Mouse (Mus musculus) gastrocnemius, adult 18-20 months (tissue): ENCODE results near the gene Jmjd4. TPM values are rescaled to one million over a fixed set of nuclear protein-coding genes. Genes with fewer than 3 reads are reported as not detected.

Experiments used
- DNase-seq: peaks from one replicate; pipeline ENCODE4 v3.0.0; 2021; ENCODE audit warnings: low spot score
- long read RNA-seq, 2 experiments: library from polyadenylated mRNA; stranded (forward); transcript quantifications; one replicate each; pipeline ENCODE4 v2.0.0; 2021
- total RNA-seq, 2 experiments: library from RNA; stranded (reverse); gene quantifications; 2 replicates each; pipeline ENCODE4 v1.2.3; 2021

Gene Jmjd4
- 1 to 10 TPM; 9.0 to 9.8 TPM for total RNA-seq
- long read RNA-seq, experiment 1 = 0 reads
- long read RNA-seq, experiment 2, full-length matches to known transcripts = 3 of 3 reads
- long read RNA-seq, experiment 2, partial matches to known transcripts = 0 of 3 reads
- long read RNA-seq, experiment 2, other reads (novel, unspliced or antisense) = 0 of 3 reads

DNA sequence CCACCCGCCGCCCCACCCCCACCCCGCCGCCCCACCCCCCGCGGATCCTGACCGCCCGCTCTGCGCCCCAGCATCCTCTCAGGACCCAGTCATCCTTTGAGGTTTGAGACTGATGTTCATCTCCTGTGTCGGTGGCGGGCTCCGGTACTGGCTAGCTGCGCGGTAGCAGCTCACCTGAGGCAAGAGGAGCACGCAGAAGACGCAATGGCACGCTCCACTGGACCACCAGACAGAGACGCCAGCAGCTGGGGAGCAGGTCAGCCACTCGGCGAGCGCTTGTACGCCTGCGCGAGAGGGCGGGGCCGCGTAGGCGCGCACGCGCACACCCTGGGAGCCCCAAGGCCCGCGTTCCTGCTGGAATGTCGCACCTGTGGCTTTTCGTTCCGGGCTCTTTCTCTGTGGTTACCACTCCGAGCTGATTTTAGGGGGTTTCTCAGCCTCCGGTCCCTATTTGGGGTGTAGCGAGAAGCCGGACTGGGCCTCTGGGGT is at the start of gene Jmjd4:
Jmjd4 (plus strand) TSS at position 305 of the 489 bp plus-strand sequence.
- DNase-seq = peak; percentile 91

DNA sequence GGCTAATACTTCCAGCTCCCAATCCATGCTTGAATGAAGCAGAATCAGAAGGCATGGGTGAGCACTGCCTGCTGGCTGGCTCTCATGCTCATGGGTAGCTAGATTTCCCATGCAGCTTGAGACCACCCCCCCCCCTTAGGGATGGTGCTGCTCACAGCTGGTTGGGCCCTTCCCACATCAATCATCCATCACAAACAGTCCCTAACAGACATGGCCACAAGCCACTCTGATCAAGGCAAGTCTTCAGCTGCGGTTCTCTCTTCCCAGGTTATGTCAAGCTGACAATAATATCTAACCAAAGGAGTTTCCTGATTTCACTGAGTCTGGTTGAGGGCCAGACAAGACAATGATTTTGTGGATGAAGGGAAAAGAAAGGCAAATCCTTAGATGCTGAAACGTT is 49.0 kb upstream of the Jmjd4 start:
- DNase-seq = no peak

DNA sequence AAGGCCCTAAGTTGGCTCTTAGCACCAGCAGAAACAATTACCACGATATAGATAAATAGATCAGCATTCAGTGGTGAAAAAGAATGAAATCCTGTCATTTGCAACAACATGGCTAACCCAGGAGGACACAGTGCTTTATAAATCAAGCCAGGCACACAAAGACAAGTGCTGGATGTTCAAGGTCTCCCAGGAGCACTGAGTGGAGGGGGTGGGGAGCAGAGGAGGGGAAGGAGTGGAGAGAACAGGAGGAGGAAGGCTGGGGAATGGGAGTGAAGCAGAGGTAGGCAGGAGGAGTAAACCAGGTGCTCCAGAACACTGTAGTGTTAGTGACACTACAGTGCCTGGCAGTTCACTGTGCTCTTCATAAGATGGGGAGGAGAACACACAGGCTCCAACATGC is 44.1 kb upstream of the Jmjd4 start:
- DNase-seq = no peak

DNA sequence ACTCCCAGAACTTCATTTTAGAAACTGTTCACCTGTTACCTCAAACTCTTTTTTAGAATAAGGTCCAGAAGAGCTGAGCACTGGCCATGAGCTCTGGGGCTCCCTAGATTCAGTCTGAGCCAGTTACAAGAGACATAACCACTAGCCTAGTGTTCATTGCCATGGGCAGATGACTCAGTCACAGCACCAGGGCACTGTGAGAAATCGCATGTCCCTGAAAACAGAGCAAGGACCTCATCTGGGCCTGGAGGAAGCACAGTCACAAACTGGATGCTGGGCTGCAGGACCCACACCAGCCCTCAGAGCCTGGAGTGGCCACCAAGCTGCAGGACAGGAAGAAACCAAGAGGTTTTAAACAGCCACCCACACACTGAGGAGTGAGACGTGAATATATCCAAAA is 39.0 kb upstream of the Jmjd4 start:
- no peak for DNase-seq

DNA sequence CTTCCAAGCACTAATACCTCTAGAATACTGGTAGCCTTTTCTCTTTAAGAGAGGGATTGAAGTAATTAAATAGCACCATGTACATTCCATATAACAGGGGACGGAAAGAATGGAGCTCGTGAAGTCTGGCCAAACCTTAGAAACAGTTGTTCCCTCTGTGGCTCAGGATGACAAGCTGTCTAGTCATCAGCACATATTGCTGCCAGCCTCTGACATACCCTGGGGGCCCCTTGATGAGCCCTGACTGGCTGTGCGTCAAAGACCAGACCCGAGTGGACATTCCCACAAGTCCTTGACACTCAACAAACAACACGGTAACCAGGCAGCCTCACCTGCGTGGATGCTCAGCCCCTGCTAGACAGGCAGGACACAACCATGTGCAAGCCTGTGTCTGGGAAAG is 37.8 kb upstream of the Jmjd4 start:
- DNase-seq = no peak

DNA sequence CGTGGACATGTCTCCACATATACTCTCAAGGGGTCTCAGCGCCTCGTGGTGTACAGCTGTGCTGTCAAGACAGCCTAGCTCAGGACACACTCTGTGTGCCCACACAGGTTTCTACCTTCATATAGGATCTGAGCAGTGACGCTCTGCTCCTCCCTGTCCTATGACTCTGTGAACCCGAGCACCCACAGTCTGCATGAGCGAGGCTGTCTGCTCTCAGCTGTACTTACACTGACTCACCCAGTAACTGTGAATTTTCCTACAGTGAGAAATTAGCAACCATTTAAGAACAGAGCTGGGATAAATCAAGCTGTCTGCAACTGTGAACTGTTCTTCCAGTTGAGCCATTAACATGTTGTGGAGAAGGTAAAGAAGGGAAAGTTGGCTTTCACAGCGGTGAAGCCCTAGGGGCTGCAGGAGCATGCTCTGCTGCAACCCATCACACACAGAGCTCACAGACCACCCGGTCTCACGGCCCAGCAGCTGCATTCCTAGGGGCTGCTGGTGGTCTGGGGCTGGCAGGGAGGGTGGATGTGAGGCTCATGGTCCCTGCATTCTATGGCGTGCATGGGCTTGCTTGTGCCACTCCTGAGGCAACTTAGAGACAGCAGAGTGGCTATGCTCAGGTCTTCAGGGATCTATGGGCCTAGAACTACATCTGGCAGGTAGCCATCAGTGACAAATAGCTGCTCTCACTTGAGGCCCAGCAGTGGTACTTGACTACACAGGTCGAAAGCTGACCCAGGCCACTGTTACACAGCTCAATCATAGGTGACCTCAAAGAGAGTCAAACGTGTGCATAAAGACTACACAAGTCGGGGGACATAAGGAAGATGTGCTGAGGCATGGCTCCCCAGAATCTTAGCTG is 36.6 kb upstream of the Jmjd4 start:
- DNase-seq = no peak

DNA sequence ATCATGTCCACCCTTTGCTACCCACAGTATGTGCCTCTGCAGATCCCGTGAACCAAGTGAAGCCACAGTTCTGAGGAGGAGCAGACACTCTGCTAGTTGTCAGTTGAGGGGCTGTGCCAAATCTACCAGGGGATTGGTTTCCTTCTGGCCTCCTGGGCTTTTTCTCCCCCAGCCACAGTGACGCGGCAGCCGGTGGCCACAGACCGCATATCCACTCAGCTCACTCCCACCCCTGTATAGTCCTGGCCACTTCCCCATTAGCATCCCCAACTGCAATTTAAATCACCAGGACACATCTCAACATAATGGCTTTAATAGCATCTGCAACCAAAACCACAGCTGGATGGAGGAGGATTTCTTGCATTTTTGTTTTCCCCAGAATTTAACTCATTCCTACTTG is 31.1 kb upstream of the Jmjd4 start:
- DNase-seq = no peak

DNA sequence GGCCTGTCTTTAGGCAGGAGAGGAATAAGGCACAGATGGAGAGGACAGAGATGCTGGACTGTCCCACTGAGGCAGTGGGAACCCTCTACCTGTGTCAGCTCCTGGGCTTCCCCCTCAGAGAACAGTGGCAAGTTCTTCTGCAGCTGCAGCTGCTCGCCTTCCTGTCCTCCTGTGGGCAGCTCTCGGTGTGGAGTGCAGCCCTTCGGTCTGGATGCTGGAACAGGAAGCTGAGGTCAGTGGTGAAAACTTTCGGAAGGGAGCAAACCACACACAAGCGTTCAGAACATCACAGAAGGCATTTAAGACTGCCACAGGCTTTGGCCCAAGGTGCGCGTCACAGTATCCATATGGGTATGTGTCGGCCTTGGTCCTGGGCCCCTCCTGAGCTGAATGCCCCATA is 28.4 kb upstream of the Jmjd4 start:
- no peak for DNase-seq

DNA sequence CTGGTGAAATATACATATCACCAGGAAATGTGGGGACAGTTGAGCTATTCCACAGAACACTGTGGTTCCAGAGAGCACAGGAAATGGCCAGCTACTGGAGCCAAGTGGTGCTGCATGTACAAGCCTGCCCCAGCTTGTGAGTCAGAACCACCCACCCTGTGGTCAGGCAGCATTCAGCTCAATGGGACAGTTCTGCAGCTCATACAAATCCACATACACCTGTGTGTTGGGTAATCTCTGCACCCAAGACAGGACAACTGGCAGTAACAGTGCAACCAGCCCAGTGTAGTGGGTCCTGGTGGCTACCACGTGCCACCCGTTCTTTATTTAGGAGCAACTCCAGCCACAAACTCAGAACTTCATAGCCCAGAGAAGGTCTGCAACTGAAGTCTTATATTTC is 27.9 kb upstream of the Jmjd4 start:
- DNase-seq = no peak

DNA sequence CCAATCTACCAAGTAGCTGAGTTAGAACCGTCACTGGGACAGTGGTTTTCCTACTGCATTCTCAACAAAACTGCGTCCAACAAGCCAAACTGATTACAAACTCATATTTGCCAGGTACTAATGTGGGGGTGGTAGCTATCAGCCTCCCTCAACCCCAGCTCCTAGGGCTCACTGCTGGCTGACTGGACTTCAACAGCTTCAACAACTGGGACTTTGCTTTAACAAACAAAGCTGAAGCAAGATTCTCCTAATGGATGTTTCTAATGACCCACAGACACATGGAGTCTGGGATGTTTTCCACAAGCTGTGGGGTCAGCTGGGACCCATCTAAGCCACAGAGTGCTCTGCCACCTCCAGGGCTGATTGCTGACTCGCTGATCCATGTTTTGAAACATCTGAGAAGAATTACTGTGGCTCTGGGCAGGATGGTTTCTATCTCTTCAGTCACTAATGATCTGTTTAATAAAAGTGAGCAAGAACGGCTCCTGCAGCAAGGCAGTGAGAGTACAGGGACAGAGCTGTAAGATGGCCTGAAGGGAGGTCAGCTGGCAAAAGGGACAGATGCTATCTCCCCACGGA is 26.7 kb upstream of the Jmjd4 start:
- no peak for DNase-seq

DNA sequence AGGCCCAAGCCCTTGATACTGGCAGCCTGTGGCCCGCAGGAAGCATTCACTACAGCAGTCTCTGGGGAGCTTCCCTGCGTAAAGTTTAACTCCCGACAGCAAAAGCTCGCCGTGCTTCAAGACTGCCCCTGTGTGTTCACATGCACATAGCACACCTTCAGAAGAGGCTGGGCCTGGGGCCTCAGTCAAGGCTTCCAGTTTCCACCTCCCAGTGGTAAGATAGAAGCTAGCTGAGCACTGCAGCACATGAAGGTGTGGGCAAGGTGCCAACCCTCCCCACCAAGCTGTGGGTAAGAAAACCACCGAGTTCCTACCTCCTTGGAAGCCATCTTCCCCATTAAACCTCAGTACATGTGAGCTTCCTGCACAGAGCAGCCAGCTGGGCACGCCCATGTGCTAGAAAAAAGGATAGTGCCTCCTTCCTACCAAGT is 24.2 kb upstream of the Jmjd4 start:
- DNase-seq = no peak

DNA sequence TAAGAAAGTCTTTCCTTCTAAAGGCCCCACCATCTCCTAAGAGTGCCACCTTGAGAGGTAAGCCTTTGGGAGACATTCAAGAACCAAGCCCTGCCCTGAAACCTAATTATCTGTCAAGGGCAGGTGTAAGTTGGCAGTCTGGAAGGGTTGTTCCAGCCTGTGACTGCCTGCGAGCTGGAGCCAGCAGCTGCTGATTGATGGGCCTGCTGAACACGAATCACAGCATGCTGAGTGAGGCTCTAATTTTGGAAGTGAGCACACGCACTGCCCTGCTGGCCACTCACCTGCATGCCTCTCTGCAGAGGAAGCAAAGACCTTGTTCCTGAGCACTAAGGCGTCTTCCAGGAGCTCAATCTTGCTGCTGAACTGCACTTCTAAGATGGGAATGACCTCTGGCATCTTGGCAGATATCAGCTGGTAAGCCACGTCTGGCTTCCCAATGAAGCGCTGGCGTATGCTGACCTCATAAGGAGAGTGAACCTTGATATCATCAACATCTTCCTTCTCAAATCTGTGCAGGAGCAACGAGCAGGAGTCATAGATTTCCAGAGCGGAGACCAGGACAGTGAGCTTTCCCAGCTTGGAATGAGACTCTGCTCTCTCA is 21.7 kb upstream of the Jmjd4 start:
- peak; percentile 58 for DNase-seq

DNA sequence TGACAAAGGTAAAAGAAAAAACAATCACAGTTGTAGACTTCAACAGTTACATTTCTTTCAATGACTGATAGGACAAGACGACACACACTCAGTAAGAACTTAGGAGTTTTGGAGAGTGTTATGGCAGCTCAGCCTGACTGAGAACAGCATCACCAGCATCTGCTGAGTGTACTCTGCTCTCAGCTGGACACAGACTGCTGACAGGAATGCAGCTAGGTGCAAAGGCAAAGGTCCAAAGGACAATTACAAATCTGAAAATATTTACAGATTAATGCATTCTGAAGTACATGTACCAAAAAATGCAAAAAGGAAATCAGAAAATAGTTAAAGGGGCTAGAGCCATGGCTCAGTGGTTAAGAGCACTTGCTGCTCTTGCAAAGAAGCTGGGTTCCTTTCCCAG is 19.9 kb upstream of the Jmjd4 start:
- DNase-seq = no peak

DNA sequence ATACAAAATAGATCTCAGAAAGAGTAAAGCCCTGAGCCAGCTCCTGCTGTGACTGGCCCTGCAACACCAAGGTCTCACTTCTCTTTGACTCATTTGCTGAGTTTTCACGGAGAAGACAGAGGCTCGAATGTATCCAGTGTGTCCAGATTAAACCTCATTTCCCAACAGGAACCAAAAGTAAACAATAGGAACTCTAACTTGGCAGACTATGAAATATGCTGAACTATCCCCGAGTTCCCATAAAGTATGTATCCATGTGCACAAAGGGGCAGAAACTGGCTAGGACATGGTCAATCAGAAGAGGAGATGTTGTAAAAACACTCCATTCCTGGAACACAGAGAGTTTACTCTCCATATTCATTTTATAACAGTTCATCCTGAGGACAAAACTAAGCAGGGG is 17.6 kb upstream of the Jmjd4 start:
- no peak for DNase-seq

DNA sequence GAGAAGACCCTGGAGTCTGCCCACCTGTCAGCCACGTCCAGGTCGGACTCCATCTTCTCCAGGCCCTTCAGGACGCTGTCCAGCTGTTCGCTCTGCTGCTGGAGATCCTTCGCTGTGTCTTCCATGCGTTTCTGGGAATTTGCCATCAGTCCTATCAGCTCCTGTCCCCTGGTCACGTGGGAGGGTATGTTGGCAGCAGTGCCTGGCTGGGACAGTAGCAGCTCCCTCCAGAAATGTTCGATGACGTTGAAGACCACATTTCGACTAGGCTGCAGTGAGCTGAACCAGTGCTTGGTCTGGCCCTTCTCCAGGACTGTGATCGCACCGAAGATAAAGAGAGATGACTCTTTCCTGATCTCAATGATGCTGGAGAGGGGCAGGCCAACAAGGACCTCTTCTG is 11.9 kb upstream of the Jmjd4 start:
- no peak for DNase-seq

DNA sequence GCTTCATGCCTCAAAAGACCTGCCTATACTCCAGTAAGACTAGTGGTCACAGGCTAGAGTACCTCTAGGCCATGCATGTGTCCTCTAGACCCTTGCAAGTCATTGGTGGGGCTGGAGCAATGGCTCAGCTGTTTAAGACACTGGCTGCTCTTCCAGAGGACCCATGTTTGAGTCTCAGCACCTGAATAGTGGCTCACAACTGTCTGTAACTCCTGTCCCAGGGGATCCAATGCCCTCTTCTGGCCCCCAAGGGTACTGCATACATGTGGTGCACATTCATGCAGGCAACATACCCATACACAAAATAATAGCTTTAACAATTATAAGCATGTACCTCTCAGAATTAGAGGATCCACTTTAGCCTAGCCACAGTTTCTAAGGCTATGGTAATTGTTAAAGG is 6.7 kb upstream of the Jmjd4 start:
- DNase-seq = no peak

DNA sequence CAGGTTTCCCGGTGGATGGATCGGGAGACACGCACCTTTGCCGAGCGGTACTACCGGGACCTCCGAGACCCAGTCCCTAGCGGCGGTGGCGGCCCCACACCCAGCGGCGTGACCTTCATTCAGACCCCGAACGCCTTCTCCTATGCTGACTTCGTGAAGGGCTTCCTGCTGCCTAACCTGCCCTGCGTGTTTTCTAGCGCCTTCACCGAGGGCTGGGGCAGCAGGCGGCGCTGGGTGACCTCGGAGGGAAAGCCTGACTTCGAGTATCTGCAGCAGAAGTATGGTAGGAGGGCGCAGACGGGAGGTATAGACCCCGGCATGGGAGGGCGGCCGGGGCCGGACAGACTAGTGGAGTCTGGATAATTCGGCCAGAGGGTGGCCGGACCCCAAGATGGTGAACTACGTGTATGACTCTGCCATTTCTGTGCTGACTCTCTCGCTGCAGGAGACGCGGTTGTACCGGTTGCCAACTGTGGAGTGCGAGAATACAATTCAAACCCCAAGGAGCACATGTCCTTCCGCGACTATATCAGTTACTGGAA is 456 bp downstream of the Jmjd4 start:
- no peak for DNase-seq

DNA sequence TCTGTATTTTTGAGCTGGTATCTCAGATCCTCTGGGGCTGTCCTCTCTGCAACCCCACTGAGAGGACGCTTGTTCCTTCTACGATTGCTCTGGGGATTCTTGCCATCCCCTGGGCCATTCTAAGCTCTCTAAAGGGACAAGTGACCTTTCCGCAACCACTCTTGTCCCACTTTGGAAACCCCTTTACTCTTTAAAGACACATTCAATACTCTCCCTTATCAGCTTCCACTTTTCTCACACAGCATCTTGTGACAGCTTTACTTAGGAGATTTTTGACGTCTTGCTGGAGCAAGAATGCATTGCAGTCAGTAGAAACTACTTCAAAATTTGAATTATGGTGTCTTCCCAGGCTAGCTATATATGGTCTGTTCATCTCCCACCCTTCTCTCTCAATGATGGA is 1.2 kb downstream of the Jmjd4 start, which contains the start of gene Snap47:
Snap47 (minus strand) TSS at position 101 of the 400 bp plus-strand sequence.
- DNase-seq = no peak

DNA sequence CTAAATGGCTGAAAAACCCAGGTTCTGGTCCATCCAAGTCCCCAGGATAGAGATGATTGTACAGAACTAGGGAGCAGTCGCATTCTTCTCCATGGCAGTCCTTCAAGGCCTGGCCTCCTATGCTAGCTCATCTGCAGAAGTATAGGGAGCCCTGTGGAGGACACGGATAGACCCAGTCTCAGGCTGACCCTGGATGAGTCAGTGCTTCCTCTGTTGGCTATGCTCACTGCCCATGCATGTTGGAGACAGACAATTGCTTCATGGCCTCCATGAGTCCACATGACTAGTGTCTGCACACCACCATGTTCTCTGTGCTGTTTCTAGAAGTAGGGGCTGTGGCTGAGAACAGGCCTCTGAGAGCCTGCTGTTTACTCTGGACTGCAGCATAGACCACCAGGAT is 6.5 kb downstream of the Jmjd4 start:
- no peak for DNase-seq

DNA sequence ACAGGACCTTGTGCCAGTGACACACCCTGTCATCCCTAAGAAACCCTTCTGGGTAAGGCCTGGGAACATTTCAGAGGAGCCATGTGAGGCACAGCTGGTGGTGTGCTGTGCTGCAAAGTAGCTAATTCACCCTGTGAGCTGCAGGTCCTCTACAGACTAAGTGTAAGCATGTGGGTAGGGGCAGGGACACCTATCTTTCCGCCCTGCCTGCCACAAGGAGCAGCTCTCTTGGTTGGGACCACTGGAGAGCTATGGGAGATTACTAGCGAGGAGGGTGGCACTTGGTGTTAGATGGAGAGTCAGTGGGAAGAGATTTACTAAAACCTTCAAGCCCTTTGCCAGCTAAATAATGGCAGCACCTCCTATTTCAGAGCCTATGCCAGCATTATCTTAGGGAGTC is 7.0 kb downstream of the Jmjd4 start:
- DNase-seq = no peak

DNA sequence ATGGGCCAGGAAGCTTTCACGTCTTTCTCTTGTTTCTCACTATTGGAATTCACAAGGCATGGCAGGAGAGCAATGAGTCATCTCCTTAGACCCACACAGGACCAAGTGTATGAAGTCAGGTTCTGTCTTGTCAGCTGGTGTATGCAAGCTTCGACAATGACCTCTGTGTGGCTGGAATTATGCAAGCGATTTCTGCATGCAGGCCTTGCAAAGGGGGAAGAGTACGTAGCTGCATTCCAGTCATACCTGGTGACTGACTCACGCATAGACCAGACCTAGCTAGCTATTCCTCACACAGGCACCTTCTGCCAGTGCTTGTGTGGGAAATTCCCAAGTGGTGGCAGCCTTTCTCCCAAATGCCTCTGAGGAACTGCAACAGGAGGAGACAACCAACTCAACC is 9.1 kb downstream of the Jmjd4 start:
- DNase-seq = peak; percentile 20

DNA sequence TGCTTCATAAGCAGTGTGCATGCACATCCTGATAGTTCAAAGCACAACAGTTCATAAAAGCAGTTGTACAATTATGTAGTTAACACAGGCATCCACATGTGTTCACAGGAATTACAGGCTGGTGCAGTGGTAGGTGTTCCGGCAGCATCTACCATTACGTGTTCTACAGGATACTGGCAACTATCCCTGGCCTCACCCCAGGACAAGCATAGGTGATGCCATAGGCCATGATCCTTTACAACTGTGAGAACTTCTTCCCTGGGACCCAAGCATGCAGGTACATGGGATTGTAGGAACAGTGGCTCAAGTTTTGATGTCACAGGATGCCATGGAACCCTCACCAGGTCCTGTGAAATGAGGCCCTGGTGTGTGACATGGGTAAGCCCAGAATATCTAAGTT is 10.6 kb downstream of the Jmjd4 start:
- DNase-seq = no peak
